Mouse (Mus musculus): ENCODE results near the gene Rnf149.

- TF ChIP-seq CTCF (IDR thresholded peaks at IDR 0.05; ENCODE audit: insufficient read depth, low read length) (no peak), POLR2A (IDR thresholded peaks at IDR 0.05; ENCODE audit: borderline replicate concordance, extremely low read depth, low read depth, low read length) (no peak)
Observed at GRCm38 (mm10) chr1:39515303-39515991, 61.8 kb downstream of the Rnf149 start.

All from lung, adult 2 months (tissue).